Mouse (Mus musculus) liver, embryonic 14.5 days (tissue): ENCODE results near the gene Ceacam20.

Source experiments
- CTCF ChIP-seq: IDR thresholded peaks from 2 replicates; pipeline ENCODE4 v1.5.1; 2016; ENCODE audit warnings: antibody characterized with exemption, low read depth, control low read depth
- EP300 ChIP-seq: IDR thresholded peaks from 2 replicates; pipeline ENCODE4 v1.6.1; 2016; ENCODE audit warnings: antibody characterized with exemption, low read depth

GRCm38 (mm10) chr7:19971516-19971915 is 6.3 kb downstream of the Ceacam20 start:
- no peak for TF ChIP-seq EP300
- TF ChIP-seq CTCF: no peak
